Mouse (Mus musculus) embryonic fibroblast, embryonic 13.5 days (primary cell): ENCODE measurements around the gene Hoxc10.

Experiments used
- CTCF ChIP-seq: IDR thresholded peaks from 2 replicates; pipeline ENCODE4 v1.5.1; 2011; ENCODE audit warnings: mild to moderate bottlenecking, control low read depth, low read length, moderate library complexity, borderline replicate concordance; ENCODE audit not compliant: insufficient read depth
- POLR2A ChIP-seq: IDR thresholded peaks from 2 replicates; pipeline ENCODE4 v1.6.1; 2011; ENCODE audit warnings: low read depth, mild to moderate bottlenecking, control low read depth, low read length, moderate library complexity

DNA sequence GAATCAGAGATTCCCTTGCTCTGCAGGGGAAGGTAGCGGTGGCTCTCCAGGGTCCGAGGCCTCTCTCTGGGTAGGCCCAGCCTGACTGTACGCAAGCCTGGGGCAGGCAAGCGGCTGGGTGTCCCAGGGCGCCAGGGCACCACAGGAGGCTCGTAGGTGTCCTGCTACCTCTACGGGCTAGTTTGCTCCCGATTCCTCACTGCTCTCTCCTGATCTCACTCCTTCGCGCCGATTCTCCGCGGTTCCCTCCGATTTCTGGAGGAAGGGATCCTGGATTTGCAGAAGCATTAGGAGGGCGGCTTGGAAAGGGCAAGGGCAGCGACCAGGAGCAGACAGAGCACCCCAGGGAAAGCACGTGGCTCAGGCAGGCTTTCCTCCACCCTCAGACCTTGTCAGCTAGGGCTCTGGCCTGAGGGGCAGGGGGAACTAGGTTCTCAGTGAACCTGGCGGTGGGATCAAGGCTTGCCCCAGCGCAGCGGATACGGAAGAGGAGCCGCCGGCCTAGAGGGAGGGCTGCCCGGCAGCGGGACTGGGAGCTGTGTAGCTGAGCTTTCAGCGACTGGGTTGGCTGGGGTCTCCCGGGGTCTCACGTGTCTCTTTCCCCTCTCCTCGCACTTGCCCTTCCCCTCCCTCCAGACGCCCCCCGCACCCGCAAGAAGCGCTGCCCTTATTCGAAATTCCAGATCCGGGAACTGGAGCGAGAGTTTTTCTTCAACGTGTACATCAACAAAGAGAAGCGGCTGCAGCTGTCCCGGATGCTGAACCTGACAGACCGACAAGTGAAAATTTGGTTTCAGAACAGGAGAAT, 10.6 kb upstream of the Hoxc10 start:
- TF ChIP-seq CTCF (no peak), POLR2A (no peak)
